Mouse (Mus musculus) mouse embryonic stem cell (cell line): ENCODE results near the gene Nudt21.
"Not testable (repeated sequence)": the region's sequence is repeated elsewhere in the genome, so short reads cannot be mapped to it uniquely, and the experiment has no call there.

Experiments used
- in situ Hi-C, 2 experiments: fragments of 300-500 bp; cut with MboI; formaldehyde crosslinking; loops; 1 replicate in 1 of 2; 3 replicates in 1 of 2; pipeline ENCODE4 v1.14.3; 2019 to 2020; ENCODE audit warnings: low sequenced_read_pairs in 2 of 2, low pct_unique_long_range_greater_than_20kb in 1 of 2, mixed read lengths in 1 of 2; ENCODE audit not compliant: unreplicated experiment in 1 of 2

Gene Nudt21

GRCm38 (mm10) chr8:94036944-94037524, at the start of gene Nudt21, which contains the start of gene Ogfod1:
Gene Nudt21, minus strand, starts transcription at chr8:94037031.
Gene Ogfod1, plus strand, starts transcription at chr8:94037198.
- in situ Hi-C loops, result no loop called here

- in situ Hi-C loops, result no loop called here
These were observed 39.8 kb upstream of the Nudt21 start for GRCm38 (mm10) chr8:94076461-94077192.

- in situ Hi-C loops, result no loop called here
These were observed 32.0 kb upstream of the Nudt21 start for GRCm38 (mm10) chr8:94068793-94069192.

GRCm38 (mm10) chr8:94066121-94066863, 29.5 kb upstream of the Nudt21 start:
- in situ Hi-C loops, result no loop called here

GRCm38 (mm10) chr8:94057157-94057854, 20.5 kb upstream of the Nudt21 start:
- in situ Hi-C loops, result no loop called here

GRCm38 (mm10) chr8:94052696-94053095, 15.9 kb upstream of the Nudt21 start:
- in situ Hi-C loops, result no loop called here

GRCm38 (mm10) chr8:94047845-94048244, 11.0 kb upstream of the Nudt21 start:
- in situ Hi-C loops, result no loop called here

- in situ Hi-C loops, result no loop called here
These were observed 975 bp upstream of the Nudt21 start for GRCm38 (mm10) chr8:94037806-94038205.

GRCm38 (mm10) chr8:94036541-94036940, 290 bp downstream of the Nudt21 start:
- in situ Hi-C loops, result not testable (repeated sequence)

- in situ Hi-C loops, result no loop called here
These were observed 1.6 kb downstream of the Nudt21 start for GRCm38 (mm10) chr8:94035200-94035599.

GRCm38 (mm10) chr8:94033601-94034000, 3.2 kb downstream of the Nudt21 start:
- in situ Hi-C loops, result no loop called here

GRCm38 (mm10) chr8:94029701-94030100, 7.1 kb downstream of the Nudt21 start:
- in situ Hi-C loops, result no loop called here

GRCm38 (mm10) chr8:94023916-94024315, 12.9 kb downstream of the Nudt21 start:
- in situ Hi-C loops, result no loop called here

- in situ Hi-C loops, result no loop called here
These were observed 23.7 kb downstream of the Nudt21 start for GRCm38 (mm10) chr8:94013026-94013612.

- in situ Hi-C loops, result no loop called here
These were observed 24.5 kb downstream of the Nudt21 start, which contains the start of gene Amfr for GRCm38 (mm10) chr8:94012013-94012951. Gene Amfr, minus strand, starts transcription at chr8:94012842.

GRCm38 (mm10) chr8:94011076-94012012, 25.5 kb downstream of the Nudt21 start:
- in situ Hi-C loops, result no loop called here
